Mouse (Mus musculus): ENCODE measurements around the gene Tnip2. TPM values are rescaled to one million over a fixed set of nuclear protein-coding genes. Genes with fewer than 3 reads are reported as not detected.
A peak's percentile ranks its signal among the peaks of the same experiment; 100 is the strongest.

The Tnip2 gene
- total RNA-seq, 2 experiments from 2014 or later, result 29.9 to 30.9 TPM

DNA sequence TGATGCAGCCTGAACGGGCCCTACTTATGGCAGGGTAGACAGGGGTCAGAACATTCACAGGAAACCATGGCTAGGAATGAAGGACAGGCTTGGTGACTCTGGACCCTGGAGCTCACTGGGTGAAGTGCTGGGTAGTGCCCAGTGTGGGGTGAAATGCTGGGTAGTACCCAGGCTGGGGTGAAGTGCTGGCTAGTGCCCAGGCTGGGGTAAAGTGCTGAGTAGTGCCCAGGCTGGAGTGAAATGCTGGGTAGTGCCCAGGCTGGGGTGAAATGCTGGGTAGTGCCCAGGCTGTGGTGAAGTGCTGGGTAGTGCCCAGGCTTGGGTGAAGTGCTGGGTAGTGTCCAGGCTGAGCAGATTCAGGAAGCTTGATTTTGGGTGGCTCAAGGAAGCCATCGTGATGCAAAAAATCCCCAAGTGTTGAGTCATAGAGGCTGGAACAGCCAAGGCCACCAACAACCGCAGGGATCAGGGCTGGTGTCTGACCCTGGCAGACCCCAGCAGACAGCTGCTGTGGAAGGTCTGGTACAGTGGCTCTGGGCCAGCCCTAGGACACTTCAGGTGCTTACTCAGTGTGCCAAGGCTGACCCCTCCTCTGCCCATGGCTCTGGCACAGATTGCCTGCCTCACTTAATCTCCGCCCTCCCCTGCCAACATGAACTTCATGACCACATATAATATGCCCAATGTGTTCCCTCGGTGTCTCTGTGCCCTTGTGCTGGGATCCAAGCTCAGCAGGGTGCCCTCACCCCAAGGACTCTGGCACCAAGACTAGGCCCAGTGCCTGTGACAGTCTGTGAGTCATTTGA is 21.2 kb upstream of the Tnip2 start:
- no peak for DNase-seq (ENCODE audit: low spot score in 2 of 2)
- no peak overlapping the region for H3K4me3 ChIP-seq
- no peak for TF ChIP-seq CTCF (conservative IDR thresholded peaks at IDR 0.05)
- H3K27ac ChIP-seq, result peak overlapping the region; percentile 55; the same call in 1 of the 2 replicates

- no peak overlapping the region for H3K4me3 ChIP-seq
- DNase-seq (ENCODE audit: low spot score in 2 of 2), result peak in 1 of 2 experiments; percentile 29
- H3K27ac ChIP-seq, result peak overlapping the region; percentile 55; the same call in 1 of the 2 replicates
- no peak for TF ChIP-seq CTCF (conservative IDR thresholded peaks at IDR 0.05)
These were observed 20.0 kb upstream of the Tnip2 start for GRCm38 (mm10) chr5:34533820-34534219.

- DNase-seq (ENCODE audit: low spot score in 2 of 2), result no peak
- Histone ChIP-seq H3K4me3 (no peak overlapping the region), H3K27ac (peak overlapping the region; percentile 18; the same call in 1 of the 2 replicates)
- TF ChIP-seq CTCF (conservative IDR thresholded peaks at IDR 0.05), result no peak
These were observed 19.3 kb upstream of the Tnip2 start for GRCm38 (mm10) chr5:34533066-34533465.

- 0 out of 2 replicates have a peak overlapping the region, but pooled peaks have one; percentile 25 for H3K27ac ChIP-seq
- no peak for DNase-seq (ENCODE audit: low spot score in 2 of 2)
- no peak for TF ChIP-seq CTCF (conservative IDR thresholded peaks at IDR 0.05)
- no peak overlapping the region for H3K4me3 ChIP-seq
These were observed 16.9 kb upstream of the Tnip2 start for GRCm38 (mm10) chr5:34530687-34531086.

GRCm38 (mm10) chr5:34530116-34530515 is 16.3 kb upstream of the Tnip2 start:
- DNase-seq (ENCODE audit: low spot score in 2 of 2), result no peak
- no peak for TF ChIP-seq CTCF (conservative IDR thresholded peaks at IDR 0.05)
- peak overlapping the region; percentile 32; the same call in 1 of the 2 replicates for H3K27ac ChIP-seq
- no peak overlapping the region for H3K4me3 ChIP-seq

- H3K4me3 ChIP-seq, result no peak overlapping the region
These were observed 14.9 kb upstream of the Tnip2 start for GRCm38 (mm10) chr5:34528724-34529123.

GRCm38 (mm10) chr5:34527352-34527751 is 13.6 kb upstream of the Tnip2 start:
- no peak overlapping the region for H3K4me3 ChIP-seq
- DNase-seq (ENCODE audit: low spot score in 2 of 2), result no peak
- no peak for TF ChIP-seq CTCF (conservative IDR thresholded peaks at IDR 0.05)
- H3K27ac ChIP-seq, result no peak overlapping the region

More at GRCm38 (mm10) chr5:34528724-34529123, 14.9 kb upstream of the Tnip2 start:
- no peak overlapping the region for H3K27ac ChIP-seq
- no peak for DNase-seq (ENCODE audit: low spot score in 2 of 2)
- TF ChIP-seq CTCF (conservative IDR thresholded peaks at IDR 0.05), result no peak

GRCm38 (mm10) chr5:34526477-34526775 is 12.6 kb upstream of the Tnip2 start:
- peak overlapping the region; percentile 63; the same call in 1 of the 2 replicates for H3K4me3 ChIP-seq
- DNase-seq (ENCODE audit: low spot score in 2 of 2), result no peak
- no peak overlapping the region for H3K27ac ChIP-seq
- no peak for TF ChIP-seq CTCF (conservative IDR thresholded peaks at IDR 0.05)

GRCm38 (mm10) chr5:34525663-34526476 is 12.1 kb upstream of the Tnip2 start, which contains the start of gene Sh3bp2:
TSS of gene Sh3bp2 (plus strand) at chr5:34525838.
- Histone ChIP-seq H3K27ac (peak within 1 kb of the TSS; percentile 60), H3K4me3 (peak within 1 kb of the TSS; percentile 63)
- DNase-seq (ENCODE audit: low spot score in 2 of 2), result peak; percentile 85 to 87
- TF ChIP-seq CTCF (conservative IDR thresholded peaks at IDR 0.05), result peak; percentile 43

DNA sequence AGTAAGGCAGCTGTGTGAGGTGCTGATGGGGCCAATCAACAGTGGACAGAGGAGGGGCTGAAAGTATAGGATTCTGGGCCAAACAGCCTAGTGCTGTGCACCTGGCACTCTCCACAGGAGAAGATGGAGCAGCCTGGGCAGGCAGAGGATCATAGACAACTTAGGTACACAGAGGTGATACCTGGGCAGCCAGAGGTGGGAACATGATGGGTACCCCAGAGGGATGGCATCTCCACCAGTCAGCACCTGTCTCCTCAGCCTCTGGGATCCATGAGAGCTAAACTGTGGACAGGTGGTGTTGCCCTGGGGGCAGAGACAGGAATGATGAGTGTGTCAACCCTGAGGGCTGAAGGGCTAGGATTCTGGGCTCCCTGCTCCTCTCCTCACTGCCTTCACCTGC is 10.7 kb upstream of the Tnip2 start:
- TF ChIP-seq CTCF (conservative IDR thresholded peaks at IDR 0.05), result no peak
- Histone ChIP-seq H3K4me3 (no peak overlapping the region), H3K27ac (no peak overlapping the region)
- no peak for DNase-seq (ENCODE audit: low spot score in 2 of 2)

DNA sequence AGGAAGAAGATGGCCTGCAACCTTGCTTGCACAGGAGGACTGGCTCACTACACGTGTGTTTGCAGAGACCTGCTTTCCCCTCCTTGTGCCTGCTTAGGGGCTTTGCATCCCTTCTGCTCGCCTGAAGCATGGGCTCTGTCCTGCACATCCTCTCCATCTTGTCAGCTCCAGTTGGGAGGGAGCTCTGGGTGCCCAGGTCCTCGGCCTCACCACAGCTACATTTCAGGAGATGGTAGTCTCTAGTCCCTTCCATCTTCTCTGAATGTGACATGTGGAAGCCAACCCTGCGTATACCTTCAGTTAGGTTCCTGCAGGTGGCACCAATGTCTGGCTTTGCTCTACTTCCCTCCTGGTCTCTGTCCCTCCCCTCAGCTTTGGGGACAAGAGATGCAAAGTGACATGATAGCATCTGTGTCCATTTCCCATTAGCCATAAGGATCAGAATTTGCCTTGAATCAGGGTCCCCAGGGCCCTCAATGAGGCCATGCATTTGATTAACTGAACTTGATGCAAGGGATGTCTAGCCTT is 10.2 kb upstream of the Tnip2 start:
- Histone ChIP-seq H3K27ac (no peak overlapping the region), H3K4me3 (no peak overlapping the region)
- peak; percentile 48 for TF ChIP-seq CTCF (conservative IDR thresholded peaks at IDR 0.05)
- no peak for DNase-seq (ENCODE audit: low spot score in 2 of 2)

DNA sequence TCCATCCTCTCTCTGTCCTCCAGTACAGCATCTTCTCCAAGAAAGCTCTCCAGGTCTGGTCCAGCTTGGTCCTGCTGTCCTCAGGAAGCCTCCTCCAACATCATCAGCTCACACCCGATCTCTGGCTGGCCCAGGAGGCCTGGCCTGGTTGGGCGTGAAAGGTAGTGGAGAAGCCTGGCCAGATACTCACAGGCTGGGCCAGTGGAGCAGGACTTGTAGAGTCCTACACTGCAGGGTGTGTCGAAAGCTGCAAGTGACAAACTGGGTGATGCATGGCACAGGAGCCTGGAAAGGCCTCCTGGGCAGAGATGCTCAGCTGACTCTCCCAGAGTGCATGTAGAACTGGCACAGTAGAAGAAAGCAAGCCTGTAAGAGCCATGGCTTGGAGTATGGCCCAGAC is 7.5 kb upstream of the Tnip2 start:
- no peak overlapping the region for H3K4me3 ChIP-seq
- TF ChIP-seq CTCF (conservative IDR thresholded peaks at IDR 0.05), result no peak
- DNase-seq (ENCODE audit: low spot score in 2 of 2), result no peak
- no peak overlapping the region for H3K27ac ChIP-seq
